Mouse (Mus musculus): Measurements from ENCODE around the gene Gm7029.

GRCm38 (mm10) chr17:33825462-33825861 is 48.2 kb upstream of the Gm7029 start:
- TF ChIP-seq POLR2A (IDR thresholded peaks at IDR 0.05; ENCODE audit: low read depth, low read length): no peak
- no peak for TF ChIP-seq ZNF384 (IDR thresholded peaks at IDR 0.05; ENCODE audit: low read depth, low read length)
- TF ChIP-seq EP300 (IDR thresholded peaks at IDR 0.05; ENCODE audit: low read length): no peak
